Mouse (Mus musculus): ENCODE measurements at regions not wholly inside any gene's neighbourhood (a gene's known extent, or its start where the extent isn't known, plus 50 kb on each side); places are given as distances from the start of the nearest gene placed in this dataset.

DNA sequence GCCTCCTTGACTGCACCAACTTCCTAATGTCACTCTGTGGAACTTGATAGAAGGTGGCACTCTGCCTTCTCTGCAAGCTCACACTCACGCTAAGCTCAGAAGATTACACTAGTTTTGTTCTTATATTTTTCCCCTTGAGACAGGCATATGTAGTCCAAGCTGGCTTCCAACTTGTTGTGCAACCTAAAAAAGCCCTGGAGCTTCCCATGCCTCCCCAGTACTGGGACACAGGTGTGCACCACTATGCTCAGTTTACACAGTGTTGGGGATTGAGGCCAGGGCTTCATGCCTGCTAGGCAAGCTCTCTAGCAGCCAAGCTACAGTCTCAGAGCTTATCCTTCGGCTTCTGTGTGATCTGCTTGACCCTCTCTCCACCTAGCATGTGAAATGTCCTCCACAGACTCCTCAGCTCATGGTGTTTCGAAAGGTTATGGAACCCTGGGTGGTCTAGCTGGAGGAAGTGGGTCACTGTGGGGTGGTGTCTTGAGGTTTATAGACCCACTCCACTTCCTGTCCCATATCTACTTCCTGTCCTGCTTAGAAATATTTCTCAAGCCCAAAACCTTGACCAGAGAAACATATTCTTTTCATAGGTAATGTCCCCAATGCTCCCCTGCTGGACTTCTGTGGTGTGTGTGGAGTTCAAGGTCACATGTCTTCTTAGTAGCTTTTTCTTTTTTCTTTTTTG is 54.6 kb upstream of the Runx1 start:
- no peak for ATAC-seq (ENCODE audit: extremely low read depth, insufficient number of reproducible peaks, low FRiP score, poor library complexity, severe bottlenecking)

DNA sequence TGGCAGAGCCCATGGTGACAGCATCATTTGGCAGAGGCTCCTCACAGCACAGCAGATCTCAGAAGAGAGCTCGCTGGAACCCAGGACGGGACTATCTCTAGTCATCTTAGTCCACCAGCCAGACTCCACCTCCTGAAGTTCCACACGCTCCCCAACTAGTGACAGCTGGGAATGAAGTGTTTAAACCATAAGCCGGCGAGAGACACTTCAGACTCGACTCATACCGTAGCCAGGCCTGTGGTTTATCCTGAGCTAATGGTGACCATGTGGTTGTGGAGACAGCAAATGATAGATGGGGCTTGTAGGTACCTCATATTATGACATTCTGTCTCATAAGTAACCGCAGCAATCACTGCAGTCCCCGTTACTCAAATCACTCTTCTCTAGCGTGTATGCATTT is 52.1 kb upstream of the Runx1 start:
- no peak for ATAC-seq (ENCODE audit: extremely low read depth, insufficient number of reproducible peaks, low FRiP score, poor library complexity, severe bottlenecking)
